Mouse (Mus musculus) frontal cortex, postnatal 10 days (tissue): Measurements from ENCODE around the gene Capzb.
A peak's percentile ranks its signal among the peaks of the same experiment; 100 is the strongest.

ENCODE experiments used
- DNase-seq, 2 experiments: peaks; one replicate each; pipeline ENCODE4 v3.0.0; 2022; ENCODE audit warnings: low spot score in 2 of 2, mixed read lengths in 1 of 2

Capzb gene

DNA sequence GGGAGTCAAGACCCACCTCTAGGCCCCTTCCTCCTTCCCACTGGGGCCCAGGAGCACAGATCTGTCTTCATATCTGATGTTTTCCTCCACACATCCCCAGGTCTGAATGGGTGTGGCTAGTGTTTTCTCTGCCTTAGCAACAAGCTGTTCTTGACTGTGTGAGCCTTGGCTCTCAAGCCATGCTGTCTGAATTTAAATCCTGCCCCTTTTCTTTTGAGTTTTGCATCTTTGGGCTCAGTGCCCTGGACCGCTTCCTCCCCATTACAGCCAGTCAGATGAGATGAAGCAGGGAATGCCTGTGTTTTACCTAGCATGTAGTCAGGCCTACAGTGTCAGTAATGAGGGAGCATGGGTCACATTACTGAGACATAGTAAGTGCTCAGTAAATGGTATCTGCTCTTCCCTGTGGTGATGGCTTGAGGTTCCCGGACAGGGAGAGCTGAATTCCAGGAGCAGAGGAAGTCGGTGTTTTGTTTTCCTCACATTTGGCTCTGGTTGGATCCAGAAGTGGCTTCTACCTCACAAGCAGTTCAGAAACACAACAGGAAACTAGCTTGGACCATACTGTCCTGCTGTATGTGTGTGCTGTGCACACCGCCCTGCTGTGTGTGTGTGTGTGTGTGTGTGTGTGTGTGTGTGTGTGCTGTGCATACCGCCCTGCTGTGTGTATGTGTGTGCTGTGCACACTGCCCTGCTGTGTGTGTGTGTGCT is 16.6 kb downstream of the Capzb start:
- no peak for DNase-seq

DNA sequence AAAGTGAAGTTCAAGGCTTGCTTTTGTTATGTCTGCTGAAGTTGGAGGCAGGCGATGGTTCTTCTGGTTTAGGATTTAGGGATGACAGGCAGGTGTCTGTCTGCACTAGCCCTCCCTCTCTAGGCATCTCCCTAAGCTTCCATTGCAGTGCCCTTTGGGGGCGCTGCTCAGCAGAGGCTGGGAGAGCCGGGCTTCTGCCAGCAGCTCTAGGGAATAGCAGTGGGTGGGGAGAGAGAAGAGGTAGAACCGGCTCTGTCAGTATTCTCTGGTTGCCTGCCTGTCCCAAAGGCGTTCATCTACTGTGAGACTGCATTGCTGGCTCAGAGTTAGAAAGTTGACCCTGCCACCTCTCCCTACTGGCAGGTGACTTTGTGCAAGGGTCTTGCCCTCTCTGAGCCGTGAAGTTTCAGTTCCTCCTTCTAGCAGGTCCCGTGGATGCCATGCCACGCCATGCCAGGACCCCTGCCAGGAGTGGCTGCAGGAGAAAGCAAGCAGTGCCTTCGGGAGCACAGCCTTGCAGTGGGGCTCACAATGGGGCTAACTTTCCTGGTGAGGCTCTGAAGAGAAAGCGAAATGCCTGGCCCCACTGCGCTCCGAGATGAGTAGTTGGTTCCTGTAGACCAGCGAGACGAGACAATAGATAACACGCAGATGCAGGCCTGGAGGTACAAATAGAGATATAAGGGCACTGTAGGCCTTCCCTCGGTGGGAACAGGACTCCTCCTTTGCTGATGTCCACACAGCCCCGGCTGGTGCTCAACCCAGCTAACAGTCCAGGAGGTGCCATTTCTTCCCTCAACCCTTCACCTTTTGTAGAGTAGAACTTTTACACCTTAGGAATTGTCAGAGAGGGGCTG is 19.5 kb downstream of the Capzb start:
- DNase-seq = no peak

DNA sequence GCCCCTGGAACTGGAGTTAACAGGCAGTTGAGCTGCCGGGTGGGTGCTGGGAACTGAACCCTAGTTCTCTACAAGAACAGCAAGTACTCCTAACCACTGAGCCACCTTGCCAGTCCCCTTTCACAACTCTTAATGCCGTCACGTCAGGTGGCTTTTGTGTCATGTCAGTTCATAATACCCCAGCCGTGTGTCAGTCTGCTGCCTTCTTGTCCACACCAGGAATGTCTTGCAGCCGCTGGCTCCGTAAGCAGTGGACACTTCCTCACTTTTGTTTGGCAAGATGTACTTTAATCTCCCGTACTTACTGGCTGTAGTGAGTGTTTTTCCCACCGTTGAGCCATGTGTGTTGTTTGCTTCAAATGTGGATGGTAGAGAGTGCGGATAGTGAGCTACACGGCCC is 20.4 kb downstream of the Capzb start:
- DNase-seq = no peak

DNA sequence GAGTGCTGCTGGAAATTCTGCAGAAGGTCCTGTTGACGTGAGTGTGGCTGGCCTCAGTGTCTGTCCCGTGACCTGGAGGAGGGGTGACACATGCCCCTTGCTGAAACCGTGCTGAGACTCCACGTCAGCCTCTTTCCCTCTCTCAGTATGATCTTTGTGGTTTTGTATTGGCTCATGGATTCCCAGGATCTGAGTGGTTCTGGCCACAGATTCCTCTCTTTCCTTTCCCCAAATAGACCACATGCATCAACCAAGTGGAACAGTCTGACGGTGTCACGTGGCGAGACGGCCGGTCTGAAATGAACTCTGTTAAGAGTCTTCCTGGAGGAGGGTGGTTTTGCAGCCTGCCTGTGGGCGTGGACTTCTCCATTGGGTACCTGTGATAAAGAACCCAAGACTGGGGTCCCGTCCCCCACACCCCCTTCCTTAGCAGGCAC is 21.3 kb downstream of the Capzb start:
- no peak for DNase-seq

DNA sequence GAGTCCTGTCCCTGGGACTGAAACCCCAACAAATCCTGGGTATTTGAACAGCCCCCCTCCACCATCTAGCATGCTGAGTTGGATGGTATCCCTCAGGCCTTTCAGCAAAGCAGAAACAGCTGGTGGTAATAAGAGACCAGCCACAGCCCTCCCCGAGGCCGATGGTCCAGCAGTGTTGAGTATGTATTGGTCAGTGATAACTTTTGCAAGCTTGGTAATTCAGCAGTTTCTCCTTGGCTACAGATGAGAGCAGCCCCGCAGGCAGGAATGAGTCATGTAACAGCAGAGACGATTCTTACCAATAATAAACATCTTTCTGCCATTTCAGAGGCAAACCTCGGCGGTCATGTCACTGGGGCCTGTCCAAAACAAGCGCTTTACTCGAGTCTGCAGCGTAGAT is 23.9 kb downstream of the Capzb start:
- no peak for DNase-seq

DNA sequence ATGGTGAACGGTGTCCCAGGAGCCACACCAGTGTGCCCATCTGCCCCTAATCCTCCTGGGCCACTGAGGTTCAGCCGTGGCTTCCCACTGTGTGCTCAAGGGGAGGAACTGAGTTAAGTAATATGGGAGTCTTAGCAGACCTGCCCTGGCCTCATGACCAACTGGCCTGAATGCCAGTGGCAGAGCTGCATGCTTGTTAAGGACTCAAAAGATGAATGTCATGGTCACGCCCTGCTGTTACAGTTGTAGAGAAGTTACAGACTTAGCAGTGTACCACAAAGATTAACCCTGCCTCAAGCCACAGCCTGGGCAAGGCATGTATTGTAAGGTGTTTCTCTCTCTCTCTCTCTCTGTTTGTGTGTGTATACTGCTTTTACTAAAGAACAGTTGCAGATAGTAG is 25.8 kb downstream of the Capzb start:
- no peak for DNase-seq

DNA sequence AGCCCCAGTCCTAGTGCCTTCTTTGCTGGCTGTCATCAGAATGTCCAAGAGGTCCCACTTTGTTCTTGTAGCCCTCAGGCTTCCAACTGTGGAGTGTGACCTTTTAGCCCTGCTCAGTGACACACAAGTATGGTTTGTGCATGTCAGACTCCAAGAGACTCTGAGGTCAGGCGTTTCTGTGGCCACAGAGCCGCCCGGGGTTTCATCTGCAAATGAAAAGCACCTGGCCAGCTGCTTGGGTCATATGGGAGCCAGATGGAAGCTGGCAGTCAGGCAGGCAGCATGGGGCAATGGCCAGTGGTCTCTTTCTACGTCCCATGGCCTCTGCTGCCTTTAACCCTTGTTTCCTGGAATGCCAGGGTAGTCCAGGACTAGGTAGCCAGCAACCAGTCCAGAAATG is 27.0 kb downstream of the Capzb start:
- DNase-seq = no peak

DNA sequence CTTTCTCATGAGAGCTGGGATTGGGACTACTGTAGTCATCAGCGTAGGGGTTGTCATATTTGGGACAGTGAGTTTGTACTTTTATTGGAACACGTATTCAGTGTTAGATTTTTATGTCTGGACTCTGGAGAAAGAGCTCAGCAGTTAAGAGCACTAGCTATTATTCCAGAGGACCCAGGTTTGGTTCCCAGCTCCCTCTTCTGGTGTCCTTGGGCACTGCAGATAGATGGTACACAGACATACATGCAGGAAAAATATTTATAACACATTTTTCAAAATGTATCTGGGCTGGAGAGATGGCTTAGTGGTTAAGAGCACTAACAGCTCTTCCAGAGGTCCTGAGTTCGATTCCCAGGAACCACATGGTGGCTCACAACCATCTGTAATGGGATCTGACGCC is 28.3 kb downstream of the Capzb start:
- no peak for DNase-seq

DNA sequence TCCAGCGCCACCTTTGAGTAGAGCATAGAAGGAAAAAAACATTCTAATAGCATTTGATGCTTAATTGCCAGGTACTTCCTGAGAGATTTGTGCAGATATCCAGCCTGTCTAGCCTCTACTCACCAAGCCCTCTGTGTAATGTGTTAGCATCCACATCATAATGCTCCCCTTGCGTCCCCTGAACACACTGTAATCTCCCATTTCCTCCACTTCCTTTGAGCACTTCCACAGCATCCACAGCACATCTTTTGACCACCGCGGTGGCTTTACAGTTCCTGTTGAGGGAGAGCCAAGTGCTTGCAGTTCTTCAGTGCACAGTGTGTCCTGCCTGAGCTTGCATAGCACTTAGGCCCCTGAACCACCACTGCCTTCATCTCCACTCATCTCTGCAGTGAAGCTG is 29.1 kb downstream of the Capzb start:
- DNase-seq = no peak

DNA sequence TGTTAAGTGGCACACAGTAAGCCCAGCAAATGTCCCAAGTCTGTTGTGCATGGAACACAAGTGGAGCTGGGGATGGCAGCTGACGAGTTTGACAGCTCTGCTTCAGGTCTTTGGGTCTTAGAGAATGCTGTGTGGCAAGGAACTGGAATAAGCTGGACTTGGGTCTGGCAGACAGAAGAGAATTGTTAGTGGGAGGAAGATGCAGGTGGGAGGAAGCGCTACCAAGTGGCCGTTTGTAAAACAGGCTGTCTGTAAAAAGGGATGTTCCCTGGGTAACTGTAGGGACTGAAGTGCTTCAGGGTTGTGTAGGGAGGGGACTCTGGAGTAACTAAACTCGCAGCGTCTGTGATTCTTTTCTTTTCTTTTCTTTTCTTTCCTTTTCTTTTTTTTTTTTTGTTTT is 32.4 kb downstream of the Capzb start:
- no peak for DNase-seq

DNA sequence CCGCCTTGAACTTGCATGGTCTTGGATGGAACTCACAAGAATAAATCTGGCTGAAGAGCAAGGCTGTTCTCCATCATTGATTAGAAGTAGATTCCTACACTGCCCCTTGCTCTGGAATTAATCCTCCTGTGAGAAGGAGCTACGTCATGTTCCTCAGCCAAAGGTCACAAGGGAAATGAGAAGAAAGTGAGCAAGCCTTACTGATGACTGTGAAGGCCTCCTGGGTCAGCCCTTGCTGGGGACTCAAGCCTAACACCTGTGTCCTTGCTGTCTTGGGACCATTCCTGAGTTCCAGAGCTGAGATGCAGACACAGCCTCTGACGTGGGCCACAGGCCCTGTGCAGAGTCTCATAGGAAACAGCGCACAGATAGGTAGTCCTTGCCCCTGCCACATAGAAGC is 33.2 kb downstream of the Capzb start:
- no peak for DNase-seq

DNA sequence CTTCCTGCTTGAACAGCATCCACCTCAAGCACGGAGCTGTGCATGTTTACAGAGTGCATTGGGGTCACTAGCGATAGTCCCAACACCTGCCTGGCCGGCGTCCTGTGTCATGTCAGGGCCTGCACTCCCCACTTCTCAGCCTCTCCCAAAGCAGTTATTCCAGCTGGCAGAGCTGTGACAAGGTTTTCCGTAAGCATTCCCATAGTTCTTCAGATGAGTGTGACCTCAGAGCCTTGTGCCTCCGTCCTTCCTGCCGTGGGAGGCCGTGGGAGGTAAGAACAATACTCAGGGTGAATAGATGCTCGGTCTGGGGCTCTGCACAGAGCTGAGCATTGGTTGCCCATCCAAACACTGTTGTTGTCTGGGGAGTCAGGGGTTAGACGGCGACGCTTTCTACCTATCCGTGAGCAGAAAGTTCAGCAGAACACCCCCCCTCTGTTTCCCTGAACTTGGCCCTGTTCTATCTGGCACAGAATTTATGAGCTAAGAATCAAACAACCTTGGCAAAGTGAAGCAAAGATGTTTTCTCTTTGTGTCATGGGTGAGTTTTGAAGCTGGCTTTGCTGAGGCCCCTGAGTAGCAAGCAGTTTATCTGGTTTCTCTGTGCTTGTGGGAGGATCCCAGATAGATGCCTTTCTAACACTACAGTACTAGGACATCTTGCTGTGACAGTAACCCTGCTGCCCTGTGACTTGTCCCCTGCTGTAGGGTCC is 34.0 kb downstream of the Capzb start:
- no peak for DNase-seq

DNA sequence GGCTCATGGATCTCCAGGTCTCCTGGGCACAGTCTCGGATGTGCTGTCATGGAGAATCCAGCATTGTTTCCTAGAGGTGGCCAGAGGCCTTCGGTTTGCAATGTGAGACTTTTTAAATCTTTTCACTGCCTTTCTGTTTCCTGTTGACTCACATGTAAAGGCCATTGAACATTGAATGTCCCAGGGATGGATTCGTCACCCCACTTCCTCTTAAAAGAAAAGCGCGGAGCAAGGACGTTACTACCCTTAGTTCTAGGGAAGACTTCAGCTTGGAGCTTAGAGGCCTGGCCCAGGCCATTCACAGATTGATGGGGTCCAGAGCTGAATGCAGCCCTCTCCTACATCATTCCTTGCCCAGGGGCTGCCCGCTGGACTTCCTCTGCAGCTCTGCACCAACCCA is 35.2 kb downstream of the Capzb start:
- no peak for DNase-seq

DNA sequence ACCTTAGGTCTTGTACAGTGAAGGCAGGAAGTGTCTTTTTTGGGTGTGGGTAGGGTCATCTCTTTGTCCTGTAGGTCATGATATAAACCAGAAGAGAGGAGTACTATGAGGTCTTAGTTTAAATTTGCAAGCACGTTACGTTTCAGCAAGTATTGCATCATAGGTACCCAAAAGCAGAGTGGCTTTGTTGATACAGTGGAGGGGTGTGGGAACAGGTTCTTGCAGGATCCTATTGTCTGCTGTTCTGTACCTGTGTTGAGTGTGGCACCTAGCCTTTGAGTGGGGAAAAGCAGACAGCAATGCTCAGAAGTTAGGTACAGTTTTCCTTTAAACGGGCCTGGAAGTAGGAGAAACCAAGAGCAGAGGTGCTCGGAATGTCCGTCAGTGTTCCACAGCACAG is 36.6 kb downstream of the Capzb start:
- DNase-seq = no peak

DNA sequence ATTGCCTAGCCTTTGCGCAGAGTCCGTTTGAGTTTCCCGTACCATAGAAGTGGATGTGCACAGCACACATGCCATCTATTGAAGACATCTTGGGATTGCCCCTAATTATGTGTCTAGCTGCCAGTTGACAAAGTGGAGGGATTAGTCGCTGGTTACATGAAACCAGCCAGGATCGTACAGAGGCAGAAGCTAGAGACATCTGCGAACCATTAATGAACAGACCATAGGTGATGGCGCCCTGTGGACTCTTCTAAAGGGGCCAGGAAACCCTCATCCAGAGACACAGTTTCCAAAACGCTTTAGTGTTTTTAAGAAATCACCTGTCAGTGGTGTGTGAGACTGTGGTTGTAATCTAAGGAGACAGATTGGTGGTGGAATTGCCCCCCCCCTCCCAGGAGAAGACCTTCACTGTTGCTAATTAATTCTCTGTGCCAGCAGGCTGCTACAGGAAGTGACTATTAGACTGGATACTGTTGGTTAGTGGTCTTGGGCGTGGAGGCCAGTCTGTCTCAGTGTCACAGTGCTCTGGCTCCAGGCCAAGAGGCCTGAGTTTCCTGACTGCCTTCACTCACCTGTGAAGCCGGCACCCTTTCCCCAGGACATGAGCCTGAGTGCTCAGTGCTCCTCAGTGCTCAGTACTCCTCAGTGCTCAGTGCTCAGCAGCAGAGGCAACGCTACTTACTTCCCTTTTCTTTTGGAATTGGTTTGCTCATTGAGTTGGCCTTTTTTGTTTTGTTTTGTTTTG is 37.8 kb downstream of the Capzb start:
- DNase-seq = no peak

DNA sequence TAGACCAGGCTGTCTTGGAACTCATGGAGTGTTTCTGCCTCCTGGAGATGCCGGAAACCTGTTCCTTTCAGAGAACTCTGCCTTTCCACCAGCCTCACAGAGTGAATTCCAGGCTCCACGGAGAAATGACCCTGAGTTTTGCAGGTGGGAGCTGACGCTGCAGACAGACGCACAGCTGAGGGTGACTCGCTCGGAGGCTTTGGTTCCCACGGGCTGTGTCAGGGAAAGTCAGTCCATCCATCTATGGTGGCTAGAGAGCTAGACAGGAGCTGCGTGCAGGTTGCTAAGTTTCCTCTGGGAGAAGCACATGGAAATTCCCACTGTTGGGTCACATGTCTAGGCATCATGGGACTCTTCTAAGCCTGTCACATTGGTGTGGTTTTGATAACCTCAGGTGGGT is 38.5 kb downstream of the Capzb start:
- DNase-seq = no peak

DNA sequence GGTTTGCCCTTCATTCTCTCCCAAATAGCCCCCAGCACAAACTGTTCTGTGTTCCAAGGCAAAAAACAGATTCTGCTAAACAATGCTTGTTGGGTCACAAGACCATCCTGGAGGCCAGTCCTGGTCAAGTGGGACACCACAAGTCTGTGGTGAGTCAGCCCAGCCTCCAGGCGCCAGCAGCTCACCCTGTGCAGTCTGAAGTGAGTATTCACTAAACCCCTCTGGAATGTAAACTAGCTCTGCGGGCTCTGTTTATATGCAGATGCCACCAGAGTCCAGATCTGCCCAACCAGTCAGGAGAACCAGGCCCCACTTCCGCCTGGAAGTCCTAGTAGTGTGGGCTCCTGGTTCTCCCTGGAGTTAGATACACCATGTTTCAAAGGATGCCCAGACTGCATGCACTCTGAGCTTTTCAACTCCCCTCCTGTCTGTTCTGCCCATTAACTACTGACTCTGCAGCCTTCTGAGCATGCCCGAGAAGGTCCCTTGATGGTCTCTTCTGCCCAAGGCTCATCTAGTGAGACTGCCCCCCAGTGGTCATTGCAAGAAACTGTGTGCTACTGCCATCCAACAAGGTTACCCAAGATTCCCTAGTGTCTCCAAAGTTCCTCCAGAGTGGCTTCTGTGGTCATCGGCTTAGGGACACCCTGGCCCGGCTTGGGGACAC is 39.9 kb downstream of the Capzb start:
- DNase-seq = peak; percentile 43 to 49

DNA sequence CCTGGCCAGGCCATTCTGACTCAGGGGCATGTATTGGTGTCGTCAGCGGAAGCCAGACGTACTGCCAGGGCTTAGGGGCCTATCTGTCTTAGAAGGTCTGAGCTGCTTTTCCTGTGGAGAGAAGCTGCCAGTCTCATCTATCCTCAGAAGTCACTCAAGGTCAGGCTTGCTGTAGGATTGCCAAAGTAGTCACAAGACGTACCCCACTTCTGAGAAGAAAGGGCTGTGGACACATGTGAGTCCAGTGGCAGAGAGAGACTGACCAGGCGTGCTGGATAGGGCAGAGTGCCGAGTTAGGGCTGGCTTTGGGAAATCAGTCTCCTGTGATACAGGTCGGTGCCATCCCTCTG is 40.4 kb downstream of the Capzb start:
- no peak for DNase-seq

DNA sequence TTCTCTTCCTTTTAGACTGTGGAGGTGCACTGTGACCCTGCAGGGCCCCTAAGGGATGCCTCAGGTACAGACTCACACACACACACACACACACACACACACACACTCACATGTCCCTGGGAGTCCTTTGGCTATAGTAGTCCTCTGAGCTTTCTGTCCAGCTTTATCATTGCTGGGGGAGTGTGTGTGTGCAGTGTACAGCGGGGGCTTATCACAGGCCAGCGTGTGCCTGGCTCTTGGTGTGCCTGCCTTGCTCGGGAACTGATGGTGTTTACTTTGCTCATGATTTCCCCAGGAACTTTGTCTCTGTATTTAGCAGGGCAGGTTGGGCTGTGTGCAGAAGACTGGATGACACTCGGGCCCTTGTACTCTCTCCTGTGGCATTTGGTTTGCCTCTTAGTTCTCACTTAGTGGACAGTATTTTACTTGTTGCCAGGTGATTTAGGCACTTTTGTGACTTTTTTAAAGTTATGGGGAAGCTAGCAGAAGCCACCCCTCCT is 41.1 kb downstream of the Capzb start:
- no peak for DNase-seq

DNA sequence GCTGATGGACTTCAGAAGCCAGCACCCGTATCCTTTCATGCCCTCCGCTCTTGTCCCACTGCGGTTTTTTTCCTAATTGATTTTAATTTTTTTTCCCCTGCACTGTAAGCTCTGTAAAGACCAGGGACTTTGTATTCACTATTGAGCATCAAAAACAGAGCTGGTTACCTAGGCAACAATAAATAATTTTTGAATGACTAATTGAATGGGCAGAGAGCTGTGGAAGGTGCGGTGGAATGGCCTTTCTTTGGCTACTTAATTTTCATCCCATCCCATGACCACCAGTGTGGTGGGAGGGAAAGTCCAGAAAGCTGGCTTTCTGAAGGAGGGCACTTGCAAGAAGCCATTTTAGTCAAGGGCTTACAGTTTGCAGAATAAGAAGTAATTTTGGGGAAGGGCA is 41.6 kb downstream of the Capzb start:
- DNase-seq = no peak

DNA sequence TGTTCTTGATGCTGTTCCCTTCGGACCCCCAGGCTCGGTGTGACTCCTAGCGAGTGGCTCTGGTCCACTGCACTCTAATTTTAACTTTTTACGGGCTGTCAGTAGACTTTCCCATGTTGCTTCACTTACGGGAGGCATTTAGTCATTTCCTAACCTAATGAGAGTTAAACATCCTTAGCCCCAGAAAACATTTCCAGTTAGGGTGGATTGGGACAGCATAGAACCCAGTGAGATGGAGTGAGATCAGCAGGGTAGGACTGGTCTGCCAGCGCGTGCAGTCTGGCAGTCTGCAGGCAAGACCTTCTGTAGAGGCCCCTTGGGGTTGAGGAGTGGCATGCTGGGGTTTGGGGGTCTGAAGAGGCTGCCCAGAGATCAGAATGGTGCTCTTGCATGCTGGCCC is 42.9 kb downstream of the Capzb start:
- DNase-seq = no peak
